Mouse (Mus musculus) ES-E14 (cell line): ENCODE data around the gene Lrp4.

Source experiments
- HCFC1 ChIP-seq: IDR thresholded peaks from 2 replicates; pipeline ENCODE4 v1.6.1; 2012; ENCODE audit warnings: low read length, inconsistent platforms, borderline replicate concordance; ENCODE audit not compliant: insufficient read depth
- ZC3H11A ChIP-seq: IDR thresholded peaks from 2 replicates; pipeline ENCODE4 v1.6.1; 2012; ENCODE audit warnings: low read depth, mild to moderate bottlenecking, inconsistent platforms, low read length, borderline replicate concordance

DNA sequence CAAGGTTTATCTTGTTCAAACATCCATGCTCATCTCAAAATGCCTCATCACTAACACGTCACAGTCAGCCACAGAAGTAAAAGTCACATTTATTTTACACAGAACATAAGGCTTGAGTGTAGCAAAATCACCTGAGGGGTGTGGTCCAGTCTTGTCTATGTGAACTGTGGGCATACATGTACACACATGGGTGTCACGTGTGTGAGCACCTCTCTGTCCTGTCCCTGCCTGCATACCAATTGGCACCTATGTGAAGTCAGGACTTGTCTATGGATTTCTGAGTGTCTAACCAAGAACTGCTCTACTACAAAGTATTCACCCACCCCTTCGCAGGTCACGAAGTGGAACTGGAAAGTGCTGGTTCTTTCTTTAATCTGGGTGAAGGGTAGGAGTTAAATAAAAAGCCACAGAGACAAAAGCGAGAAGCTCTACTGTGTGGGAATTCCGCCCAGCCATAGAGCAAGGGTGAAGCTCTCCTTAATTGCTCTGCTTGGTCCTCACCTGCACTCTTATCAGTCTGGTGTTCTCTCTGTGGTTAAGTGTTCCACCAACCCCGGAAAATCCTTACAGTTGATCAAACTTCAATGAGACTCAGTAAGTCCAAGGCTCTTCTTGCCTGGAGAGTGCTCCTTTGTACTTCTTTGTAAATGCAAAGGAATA is 33.1 kb upstream of the Lrp4 start:
- TF ChIP-seq ZC3H11A (no peak), HCFC1 (no peak)
